Mouse (Mus musculus) spleen, postnatal 4 days (tissue): ENCODE data around the gene Xirp2.

Source experiments
- DNase-seq, 2 experiments: peaks; one replicate each; pipeline ENCODE4 v3.0.0; 2022; ENCODE audit warnings: low spot score in 2 of 2

The Xirp2 gene

GRCm38 (mm10) chr2:67564851-67565479, 119.2 kb downstream of the Xirp2 start:
- peak in 1 of 2 experiments; percentile 11 for DNase-seq

- DNase-seq, result peak; percentile 16 to 63
These were observed 119.9 kb downstream of the Xirp2 start, which contains the start of gene B3galt1 for GRCm38 (mm10) chr2:67565480-67566331. Gene B3galt1, plus strand, starts transcription at chr2:67565871.

GRCm38 (mm10) chr2:67566566-67566965, 120.8 kb downstream of the Xirp2 start:
- no peak for DNase-seq

- no peak for DNase-seq
These were observed 121.4 kb downstream of the Xirp2 start for GRCm38 (mm10) chr2:67567141-67567680.
